Mouse (Mus musculus): ENCODE measurements around the gene Gnpat.

DNA sequence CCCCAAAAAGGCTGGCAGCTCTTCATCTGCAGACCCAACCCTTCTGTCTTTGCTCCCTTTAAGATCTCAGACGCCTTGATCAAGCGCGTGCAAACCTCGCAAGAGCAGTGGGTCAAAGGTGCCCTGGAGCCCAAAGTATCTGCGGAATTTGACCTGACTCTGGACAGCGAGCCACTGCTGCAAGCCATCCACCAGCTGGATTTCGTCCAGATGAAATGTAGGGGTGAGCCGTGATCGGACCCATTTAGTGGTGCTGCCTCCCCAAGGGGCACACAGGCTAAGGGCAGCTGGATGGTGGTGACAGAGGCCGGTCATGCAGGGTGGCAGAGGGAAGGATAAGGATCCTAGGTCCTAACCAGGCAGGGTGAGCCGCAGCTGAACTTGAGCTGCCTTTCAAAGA, 42.7 kb upstream of the Gnpat start:
- TF ChIP-seq CTCF (IDR thresholded peaks at IDR 0.05; ENCODE audit: control insufficient read depth, insufficient read depth, low read length) (no peak), POLR2A (IDR thresholded peaks at IDR 0.05; ENCODE audit: borderline replicate concordance, control insufficient read depth, low read depth, low read length) (no peak)

All from bone marrow, adult 2 months (tissue).